Mouse (Mus musculus): ENCODE measurements at regions not wholly inside any gene's neighbourhood (a gene's known extent, or its start where the extent isn't known, plus 50 kb on each side); places are given as distances from the start of the nearest gene placed in this dataset.

DNA sequence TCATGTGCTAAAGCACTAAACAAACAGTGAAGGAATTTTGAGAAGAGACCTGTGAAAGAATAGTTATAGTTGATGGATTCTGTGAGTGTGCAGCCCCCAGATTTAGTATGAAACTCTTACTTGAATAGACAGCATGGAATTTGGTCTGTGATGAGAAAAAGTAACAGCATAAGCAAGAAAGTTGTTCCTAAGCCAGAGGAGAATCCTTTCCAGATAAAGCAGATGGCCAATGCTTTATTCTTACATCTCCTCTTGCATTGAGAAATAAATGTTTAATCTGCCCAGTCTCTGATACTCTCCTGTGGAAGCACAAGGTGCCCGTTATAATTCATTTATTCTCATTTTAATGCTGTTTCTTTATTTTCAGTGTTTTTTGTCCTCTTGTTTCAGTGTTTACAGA, 263.5 kb downstream of the Tecrl start:
- no peak for DNase-seq (ENCODE audit: low spot score in 2 of 2)

DNA sequence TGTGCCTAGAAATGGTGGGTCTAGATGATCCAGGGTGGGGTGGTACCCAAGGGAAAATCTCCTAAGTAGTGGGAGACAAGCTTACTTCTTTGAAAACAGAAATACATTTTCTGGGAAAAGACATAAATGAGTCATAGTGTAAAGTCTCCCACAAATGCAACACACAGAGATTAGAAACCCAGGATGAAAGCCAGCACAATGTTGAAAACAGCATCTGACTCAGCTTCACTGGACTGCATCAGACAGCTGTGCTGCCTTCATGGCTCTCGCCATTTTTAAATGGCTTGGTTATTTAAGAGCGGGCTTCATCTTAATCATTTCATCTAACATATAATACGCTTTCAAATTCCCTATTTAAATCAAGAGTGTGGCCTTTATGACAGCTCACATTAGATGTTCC, 300.2 kb downstream of the Tecrl start:
- no peak for DNase-seq (ENCODE audit: low spot score in 2 of 2)

GRCm38 (mm10) chr5:83047214-83047613, 307.8 kb downstream of the Tecrl start:
- DNase-seq (ENCODE audit: low spot score in 2 of 2), result no peak

DNA sequence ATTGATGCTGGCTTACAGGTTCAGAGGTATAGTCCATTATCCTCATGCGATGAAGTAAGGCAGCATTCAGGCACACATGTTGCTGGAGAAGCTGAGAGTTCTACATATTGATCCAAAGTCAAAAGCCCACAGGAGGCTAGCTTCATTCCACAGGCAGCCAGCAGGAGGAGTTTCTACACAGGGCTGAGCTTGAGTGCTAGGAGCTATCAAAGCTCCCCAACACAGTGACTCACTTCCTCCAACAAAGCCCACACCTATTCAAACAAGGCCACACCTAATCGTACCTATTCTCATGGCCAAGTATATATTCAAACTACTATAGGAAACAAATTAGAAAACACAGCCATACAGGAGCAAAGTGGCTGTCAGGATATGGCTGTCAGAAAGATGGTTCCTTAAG, 325.3 kb downstream of the Tecrl start:
- DNase-seq (ENCODE audit: low spot score in 2 of 2), result no peak

DNA sequence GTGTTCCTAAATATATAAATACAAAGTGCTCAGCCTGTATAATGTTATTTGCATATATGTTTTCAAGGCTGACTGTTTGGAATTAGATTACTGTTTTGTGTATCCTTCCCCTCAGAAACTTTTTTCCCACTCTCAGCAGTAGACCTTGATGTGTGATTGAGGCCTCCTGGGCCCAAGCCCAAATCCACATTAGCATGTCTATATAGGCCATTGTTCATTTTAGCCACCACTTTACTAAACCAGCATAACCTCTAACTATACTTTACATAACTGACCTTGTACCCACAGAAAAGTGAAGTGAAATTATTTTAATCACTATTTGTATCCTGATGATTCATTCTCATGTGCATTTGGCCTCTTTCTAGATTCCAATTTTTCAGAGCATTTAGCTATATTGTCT, 349.0 kb downstream of the Tecrl start:
- no peak for DNase-seq (ENCODE audit: low spot score in 2 of 2)

DNA sequence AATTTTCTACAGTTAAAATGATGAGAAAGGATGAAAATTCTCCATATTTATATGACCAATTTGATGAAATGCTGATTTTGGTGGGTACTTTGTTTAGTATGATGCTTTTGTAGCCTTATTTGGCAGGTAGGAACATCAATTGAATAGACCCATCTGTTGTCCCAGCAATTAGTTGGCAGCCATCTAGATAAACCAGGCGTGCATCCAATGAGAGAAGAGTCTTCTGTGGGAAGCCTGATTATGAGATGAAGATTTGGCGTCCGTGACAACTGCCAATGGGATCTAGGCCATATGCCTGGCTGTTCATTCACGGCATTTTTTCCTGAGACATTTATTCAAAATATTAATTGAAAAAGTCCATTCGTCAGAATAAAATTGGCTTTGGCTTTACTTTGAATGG, 365.9 kb downstream of the Tecrl start:
- no peak for DNase-seq (ENCODE audit: low spot score in 2 of 2)

- DNase-seq (ENCODE audit: low spot score in 2 of 2), result no peak
These were observed 385.7 kb downstream of the Tecrl start for GRCm38 (mm10) chr5:82969315-82969714.

DNA sequence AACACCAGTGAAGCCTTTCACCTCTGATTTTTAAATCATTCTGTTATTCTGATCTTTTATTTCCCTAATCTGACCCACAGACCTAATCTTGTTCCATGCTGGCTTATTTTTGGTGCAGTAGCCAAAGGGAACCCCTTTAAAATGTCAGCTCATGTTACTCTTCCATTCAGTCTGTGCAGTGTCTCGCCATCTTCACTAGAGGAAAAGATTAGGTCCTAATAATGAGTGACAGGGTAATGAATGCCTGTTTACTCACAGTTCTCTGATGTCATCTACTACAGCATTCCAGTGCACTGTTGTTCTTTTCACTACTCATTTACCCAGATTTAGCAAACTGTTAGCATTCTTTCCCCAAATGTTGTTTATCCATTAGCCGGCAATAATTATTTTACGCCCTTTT, 388.2 kb downstream of the Tecrl start:
- no peak for DNase-seq (ENCODE audit: low spot score in 2 of 2)

- DNase-seq (ENCODE audit: low spot score in 2 of 2), result peak; percentile 1 to 70
These were observed 388.8 kb downstream of the Tecrl start for GRCm38 (mm10) chr5:82966180-82966579.

GRCm38 (mm10) chr5:82964513-82964912, 390.5 kb downstream of the Tecrl start:
- DNase-seq (ENCODE audit: low spot score in 2 of 2), result no peak

- DNase-seq (ENCODE audit: low spot score in 2 of 2), result no peak
These were observed 399.0 kb downstream of the Tecrl start for GRCm38 (mm10) chr5:82956012-82956411.

DNA sequence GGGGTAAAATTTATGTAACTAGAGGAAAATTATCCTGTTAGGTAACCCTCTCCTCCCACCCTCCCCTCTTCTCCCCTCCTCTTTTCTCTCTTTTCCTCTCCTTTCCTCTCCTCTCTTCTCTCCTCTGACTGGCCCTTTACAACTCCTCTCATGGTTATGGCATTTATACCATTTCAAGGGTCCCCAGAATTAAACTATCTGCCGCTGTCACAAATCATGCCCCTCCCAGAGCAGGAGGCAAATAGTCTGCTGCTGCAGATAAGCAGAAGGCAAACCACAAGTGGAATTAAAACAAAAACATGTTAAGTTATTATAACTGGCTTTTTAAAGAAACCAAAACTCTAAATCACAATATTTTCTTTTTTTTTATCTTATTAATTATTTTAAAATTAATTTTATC, 407.9 kb downstream of the Tecrl start:
- no peak for DNase-seq (ENCODE audit: low spot score in 2 of 2)

DNA sequence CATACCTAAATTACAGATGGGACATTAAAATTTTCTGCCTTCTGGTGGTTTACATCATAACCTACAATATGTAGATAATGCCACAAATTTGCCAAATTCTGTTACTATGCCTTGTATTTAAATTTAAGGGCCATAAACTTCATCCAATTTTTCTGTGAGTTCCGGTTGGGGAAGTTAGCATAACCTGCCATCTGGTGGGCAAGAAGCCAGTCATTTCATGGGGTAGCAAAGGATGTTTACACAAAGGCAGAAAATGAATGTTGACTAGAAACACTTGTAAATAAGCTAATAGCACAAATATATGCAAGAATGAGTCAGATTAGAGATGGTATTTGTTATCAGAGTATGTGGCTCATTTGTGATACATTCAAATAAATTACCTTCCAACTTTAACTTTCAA, 415.2 kb downstream of the Tecrl start:
- DNase-seq (ENCODE audit: low spot score in 2 of 2), result no peak

DNA sequence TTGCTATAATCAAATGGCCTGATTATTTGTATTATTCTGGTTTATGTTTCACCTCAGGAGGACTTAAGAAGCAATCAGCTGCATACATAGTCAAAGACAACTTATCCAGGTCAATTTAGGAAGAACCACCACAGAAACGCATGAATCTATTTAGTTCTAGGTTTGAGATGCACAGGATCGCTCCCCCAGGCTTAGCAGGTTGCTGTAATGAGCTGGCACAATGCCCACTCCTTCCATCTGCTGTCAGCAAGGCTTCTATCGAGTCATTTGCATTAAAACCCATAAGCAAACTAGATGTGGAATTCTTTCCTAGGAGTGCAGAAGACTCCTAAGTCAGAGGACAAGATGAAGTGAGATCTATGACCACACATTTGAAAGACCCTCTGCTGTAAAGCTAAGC, 455.6 kb downstream of the Tecrl start:
- no peak for DNase-seq (ENCODE audit: low spot score in 2 of 2)

DNA sequence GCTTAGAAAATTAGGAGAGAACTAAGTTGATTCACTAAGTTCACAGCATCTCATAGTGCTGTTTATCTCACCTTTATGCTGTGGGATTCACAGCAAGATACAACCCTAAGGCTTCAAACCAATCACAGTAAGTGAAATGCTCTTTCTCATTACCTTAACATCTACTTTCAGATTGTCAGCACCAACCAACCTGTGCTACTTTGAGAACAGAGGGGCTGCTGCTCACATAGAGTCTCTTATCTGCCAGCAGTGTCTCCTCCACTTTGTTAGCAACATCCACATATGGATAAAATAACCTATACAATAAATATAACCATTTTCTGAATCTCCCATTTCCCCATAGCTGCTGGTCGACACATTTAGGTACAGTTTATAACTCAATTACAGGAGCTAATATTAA, 456.1 kb downstream of the Tecrl start:
- no peak for DNase-seq (ENCODE audit: low spot score in 2 of 2)

GRCm38 (mm10) chr5:82898389-82898788, 456.6 kb downstream of the Tecrl start:
- DNase-seq (ENCODE audit: low spot score in 2 of 2), result no peak

DNA sequence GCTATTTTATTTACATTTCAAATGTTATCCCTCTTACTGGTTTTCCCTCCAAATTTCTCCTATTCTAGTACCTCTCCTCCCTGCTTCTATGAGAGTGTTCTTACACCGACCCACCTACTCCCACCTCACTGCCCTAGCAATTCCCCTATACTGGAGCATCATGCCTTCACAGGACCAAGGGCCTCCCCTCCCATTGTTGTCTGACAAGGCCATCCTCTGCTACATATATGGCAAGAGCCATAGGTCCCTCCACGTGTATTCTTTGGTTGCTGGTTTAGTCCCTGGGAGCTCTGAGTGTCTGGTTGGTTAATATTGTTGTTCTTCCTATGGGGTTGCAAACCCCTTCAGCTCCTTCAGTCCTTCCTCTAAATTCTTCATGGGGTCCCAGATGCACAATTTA, 485.7 kb downstream of the Tecrl start:
- no peak for DNase-seq (ENCODE audit: low spot score in 2 of 2)

GRCm38 (mm10) chr5:82864347-82864746, 490.6 kb downstream of the Tecrl start:
- no peak for DNase-seq (ENCODE audit: low spot score in 2 of 2)

DNA sequence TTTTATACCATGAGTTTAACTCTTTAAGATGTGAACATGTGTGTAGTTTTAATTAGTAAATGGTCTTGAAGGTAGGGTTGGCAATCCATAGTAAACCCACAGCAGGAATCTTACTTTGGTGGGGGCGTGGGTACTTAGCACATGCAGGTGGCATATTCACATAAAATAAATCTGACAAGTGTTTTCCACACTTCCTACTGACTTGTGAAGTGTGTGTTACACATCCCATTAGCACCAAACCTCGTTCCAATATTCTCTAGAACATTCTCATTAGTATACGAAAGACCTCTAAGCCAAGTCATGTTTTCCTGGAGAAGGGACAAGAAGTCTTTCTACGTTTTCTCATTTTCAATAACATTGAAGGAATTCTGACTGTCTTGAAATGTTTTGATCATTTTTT, 529.7 kb downstream of the Tecrl start:
- no peak for DNase-seq (ENCODE audit: low spot score in 2 of 2)

- DNase-seq (ENCODE audit: low spot score in 2 of 2), result no peak
These were observed 561.8 kb downstream of the Tecrl start for GRCm38 (mm10) chr5:82793197-82793596.

All from urinary bladder, postnatal 36 days (tissue).